Mouse (Mus musculus): ENCODE measurements around the gene Radil.
A peak's percentile ranks its signal among the peaks of the same experiment; 100 is the strongest.

The Radil gene

GRCm38 (mm10) chr5:142550706-142551652 is at the start of gene Radil:
Gene Radil, minus strand, starts transcription at chr5:142551098.
- peak; percentile 99 for DNase-seq (ENCODE audit: low spot score)

DNA sequence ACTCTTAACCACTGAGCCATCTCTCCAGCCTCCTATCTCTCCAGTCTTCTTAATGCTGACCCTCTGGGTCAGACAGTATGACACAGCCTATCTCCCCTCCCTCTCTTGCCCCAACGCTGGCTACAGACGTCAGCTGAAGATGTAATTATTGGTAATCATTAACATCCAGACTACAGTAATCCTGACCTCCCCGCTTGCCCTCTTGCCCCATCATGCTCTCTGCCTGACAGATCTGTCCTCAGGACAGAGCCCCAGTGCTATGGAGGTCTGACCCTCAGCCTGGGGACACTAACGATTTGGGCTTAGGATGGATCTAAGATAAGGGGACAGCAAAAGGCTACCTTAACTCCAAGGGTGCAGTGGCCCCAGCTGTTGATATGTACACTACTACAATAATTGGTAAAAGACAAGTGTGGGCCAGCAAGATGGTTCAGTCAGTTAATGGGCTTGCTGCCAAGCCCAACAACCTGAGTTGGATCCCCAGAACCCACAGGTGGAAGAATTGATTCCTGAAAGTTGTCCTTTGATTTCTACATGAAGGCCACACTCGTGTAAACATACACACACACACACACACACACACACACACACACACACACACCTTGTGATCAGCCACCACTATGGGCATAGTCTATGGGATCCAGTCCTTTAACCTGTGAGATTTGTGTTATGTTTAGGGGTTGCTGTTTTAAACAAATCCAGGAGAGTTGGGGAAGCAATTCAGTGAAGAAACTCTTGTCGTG is 46.9 kb upstream of the Radil start:
- no peak for DNase-seq (ENCODE audit: low spot score)

GRCm38 (mm10) chr5:142596723-142597122 is 45.8 kb upstream of the Radil start:
- DNase-seq (ENCODE audit: low spot score) = no peak

GRCm38 (mm10) chr5:142595698-142596097 is 44.8 kb upstream of the Radil start:
- peak; percentile 57 for DNase-seq (ENCODE audit: low spot score)

DNA sequence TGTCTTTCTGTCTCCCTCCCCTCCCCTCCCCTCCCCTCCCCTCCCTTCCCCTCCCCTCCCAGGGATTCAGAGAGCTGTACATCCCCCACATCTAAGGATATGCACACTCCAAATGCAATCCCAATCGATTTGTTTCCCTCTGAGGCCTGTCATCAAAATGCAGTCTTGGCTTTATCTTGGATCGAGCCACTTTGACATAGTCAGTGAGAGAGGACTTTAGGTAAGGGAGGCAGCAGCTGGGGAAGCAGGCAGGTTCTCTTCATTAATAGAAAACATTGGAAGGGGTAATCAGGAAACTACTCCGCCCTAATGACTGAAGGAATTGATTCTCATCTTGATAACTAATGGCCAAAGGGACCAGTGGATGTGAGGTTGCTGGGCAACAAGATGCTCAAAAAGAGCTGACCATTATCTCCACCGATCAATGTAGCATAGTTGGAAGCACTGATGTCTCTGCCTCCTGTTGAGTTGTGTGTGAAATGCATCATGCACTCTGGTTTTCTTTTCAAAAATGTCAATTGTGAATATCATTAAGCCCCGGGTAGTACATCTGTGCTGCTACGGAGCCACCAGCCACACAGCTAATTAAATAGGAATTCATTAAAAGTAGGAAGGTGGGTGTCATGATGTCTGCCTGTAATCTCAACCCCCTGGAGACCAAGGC is 40.2 kb upstream of the Radil start:
- DNase-seq (ENCODE audit: low spot score) = no peak

GRCm38 (mm10) chr5:142583616-142584126 is 32.8 kb upstream of the Radil start:
- DNase-seq (ENCODE audit: low spot score) = peak; percentile 63

GRCm38 (mm10) chr5:142581517-142581916 is 30.6 kb upstream of the Radil start:
- DNase-seq (ENCODE audit: low spot score) = peak; percentile 76

DNA sequence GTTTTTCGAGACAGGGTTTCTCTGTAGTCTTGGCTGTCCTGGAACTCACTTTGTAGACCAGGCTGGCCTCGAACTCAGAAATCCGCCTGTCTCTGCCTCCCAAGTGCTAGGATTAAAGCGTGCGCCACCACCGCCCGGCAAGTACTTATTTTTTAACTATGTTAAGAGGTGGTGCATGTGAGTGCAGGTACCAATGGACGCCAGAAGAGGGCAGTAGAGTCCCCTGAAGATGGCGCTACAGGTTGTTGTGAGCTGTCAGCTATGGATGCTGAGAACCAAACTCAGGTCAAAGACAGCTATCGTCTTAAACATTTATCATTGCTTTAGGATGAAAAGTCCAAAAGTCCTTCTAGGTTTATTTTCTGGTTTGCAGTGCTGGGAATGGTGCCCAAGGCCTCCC is 27.3 kb upstream of the Radil start:
- no peak for DNase-seq (ENCODE audit: low spot score)

GRCm38 (mm10) chr5:142576832-142577231 is 25.9 kb upstream of the Radil start:
- DNase-seq (ENCODE audit: low spot score) = no peak

DNA sequence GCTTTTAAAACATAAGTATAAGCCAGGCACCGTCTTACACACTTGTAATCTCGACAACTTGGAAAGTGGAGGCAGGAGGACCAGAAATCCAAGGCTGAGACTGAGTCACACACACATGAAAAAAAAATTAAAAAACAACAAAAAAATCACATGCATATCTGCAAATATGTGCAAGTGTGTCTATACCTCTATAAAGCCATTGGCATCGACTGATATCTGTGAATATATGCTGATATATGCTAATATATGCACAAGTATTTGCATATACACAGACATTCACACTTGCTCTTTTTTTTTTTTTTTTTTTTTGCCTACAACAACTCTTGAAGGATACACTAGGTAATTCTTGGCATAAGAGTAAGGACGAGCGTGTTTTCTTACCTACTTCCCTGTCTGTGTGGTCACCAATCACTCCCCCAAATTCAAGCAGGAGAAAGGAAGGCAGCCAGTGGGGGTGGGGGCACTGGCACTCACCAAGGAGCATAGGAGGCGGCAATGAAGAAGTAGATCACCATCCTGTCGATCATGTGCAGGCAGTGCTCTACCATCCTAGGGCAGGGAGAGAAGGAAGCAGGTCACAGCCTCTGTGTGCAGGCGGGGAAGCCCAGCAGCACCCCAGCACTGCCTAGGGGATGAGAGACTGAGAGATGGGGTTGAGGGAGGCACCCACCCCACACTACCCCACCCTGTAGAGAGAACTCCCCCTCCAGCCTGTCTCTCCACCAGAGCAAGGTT is 23.6 kb upstream of the Radil start:
- DNase-seq (ENCODE audit: low spot score) = no peak

DNA sequence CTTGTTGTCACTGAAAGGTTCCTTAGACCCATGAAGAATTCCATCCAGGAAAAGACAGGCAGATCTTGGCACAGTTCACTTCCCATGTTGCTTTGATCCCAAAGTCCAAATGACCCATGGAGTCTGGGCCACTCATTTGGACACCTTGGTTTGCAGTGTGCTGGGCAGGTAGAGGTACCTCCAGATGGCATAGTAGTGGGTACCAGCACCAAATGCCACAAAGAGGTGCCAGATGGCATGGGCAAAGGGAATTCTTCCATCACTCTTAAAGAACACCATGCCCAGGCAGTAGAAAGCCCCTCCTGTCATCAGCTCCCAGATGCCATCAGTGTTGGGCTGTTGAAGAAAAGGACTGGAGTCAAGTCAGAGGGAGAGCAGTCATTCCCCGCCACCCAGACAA is 13.7 kb upstream of the Radil start:
- DNase-seq (ENCODE audit: low spot score) = no peak

GRCm38 (mm10) chr5:142560261-142560660 is 9.4 kb upstream of the Radil start:
- no peak for DNase-seq (ENCODE audit: low spot score)

DNA sequence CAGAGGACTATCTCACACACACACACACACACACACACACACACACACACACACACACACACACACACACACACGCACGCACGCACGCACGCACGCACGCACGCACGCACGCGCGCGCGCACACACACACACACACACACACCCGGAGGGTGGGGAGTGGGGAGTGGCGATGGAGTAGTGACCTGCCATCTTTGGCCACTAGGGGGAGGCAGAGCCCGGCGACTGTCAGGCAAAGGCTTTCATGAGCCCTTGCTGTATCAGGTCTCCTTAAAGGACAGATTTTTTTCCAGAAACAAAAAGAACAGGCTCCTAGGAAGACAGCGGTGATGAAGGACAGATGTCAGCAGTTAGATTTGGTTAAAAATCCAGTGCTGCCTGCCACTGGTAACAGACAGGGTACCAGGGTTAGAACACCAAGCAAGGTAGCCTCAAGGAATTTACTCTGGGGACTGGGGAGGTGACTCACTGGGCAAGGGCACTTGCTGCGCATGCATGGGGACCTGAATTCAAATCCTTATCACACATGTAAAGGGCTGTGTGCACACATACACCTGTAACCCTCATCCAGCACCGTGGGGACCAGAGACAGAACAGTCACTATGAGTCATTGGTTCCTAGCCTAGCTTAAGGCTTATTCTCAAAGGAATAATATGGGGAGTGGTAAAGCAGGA is 6.6 kb upstream of the Radil start:
- DNase-seq (ENCODE audit: low spot score) = peak; percentile 89

DNA sequence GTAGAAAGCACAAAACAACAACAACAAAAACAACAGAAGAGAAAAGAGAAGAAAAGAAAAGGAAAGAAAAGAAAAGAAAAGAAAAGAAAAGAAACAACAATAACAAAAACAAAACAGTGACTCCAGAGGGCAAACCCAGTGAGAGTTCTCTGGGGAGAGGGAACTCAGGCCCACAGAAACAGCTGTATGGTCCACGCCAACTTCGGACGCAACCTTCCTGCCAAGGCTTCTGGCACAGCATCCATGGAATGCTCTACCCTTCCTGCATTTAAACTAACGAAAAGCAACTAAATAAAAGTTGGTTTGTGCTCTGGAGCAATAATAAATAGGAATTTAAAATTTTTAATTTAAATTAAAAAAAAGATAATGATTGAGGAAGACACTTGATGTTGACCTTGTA is 5.8 kb upstream of the Radil start:
- DNase-seq (ENCODE audit: low spot score) = no peak

DNA sequence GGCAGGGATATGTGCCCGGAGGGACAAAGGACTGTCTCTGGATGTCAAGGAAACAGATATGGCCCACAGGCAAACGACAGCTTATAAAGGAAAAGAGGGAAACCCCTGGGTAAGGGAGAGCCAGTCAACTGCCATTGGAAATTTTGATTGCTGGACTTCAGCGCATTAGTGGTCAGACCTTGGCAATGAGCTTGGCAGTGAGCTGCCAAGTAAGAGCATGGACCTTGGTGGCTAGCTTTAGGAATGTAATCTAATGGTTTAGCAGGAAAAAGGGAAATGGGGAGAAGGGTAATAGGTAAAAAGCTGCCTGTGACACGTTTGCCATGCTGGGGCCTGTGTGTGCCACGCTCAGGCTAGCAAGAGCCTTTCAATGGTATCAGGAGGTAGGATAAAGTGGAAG is 5.0 kb upstream of the Radil start:
- no peak for DNase-seq (ENCODE audit: low spot score)

DNA sequence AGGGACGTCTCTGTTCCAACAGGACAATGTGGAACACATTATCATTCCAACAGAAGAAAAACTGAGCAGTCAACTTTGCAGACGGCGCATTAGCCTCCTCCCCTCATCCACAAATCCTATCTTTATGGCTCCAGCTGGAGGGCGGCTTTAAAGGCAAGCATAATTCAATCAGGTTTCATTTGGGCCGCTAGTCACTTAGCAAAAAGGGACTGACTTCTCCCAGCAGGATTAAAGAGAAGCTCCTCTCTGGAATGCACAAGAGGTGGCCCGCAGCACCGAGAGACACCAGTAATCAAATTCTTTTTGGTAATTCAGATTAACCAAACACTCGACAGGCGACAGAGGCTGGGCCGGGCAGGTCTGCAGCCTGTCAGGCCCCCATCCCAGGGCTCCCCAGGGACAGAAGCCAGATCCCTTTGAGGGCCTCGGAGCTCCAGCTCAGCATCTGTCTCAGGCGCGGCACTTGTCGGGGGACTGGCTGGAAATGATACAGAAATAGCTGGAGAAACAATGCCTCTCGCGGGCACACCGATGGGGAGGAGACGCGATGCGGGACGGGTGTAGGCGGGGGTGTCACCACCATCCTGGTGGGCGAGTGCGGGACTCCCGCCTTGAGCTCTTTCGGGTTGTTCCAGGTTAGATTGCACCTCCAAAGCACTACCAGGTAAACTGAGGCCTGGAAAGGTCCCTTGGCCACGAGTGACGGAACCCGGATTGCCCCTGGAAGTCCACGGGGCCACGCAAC is 765 bp downstream of the Radil start:
- peak; percentile 36 for DNase-seq (ENCODE audit: low spot score)

DNA sequence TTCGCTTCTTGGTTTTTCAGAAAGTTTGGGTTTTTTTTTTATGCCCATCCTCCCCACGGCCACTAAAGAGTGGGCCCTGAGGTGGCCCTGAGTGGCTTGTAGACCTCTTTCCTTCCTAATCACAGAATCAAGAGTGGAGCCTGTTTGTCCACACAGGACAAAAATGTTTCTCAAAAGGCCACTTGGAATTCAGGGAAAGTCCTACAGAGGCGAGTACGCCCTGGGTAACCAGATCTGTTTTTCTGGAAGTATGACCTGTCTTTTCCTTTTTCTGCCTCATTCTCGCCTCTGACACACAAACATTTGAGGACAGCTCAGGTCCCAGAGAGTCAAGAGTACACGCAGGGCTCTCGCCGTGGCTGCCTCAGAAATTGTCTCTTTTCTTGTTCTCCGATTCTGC is 1.5 kb downstream of the Radil start:
- no peak for DNase-seq (ENCODE audit: low spot score)

DNA sequence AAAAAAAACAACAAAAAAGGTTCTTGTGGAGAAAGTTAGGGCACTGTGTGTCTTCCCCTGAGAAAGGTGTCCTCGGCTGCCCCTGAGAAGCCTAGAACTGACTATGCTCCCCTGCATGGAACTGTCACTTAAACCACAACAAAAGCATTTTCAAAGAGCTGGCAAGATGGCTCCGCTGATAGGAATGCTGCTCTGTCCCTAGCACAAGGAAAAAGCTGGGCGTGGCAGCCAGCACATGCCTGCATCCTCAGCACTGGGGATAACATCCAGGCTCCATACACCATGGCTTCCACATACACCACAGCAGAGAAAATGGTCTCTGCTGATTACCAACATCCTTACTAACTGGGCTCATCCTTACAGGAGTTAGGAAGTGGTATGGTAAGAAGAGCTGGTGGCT is 3.8 kb downstream of the Radil start:
- no peak for DNase-seq (ENCODE audit: low spot score)

DNA sequence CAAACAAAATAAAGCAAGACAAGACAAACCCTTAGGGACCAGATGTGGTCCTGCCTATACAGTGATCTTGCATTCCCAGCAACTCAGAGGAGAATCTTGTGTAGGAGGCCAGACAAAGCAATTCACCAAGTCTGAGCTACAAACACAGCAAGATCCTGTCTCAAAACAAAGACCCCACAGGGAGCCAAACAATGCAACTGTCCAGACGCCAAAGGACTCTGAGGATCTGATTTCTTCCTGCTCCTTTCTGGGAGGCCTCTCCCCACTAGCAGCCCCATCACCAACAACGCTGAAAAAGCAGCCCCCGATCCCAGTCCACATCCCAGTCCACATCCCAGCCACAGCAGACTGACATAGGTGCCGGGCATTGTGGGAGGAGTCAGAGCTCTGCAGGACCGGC is 4.6 kb downstream of the Radil start:
- no peak for DNase-seq (ENCODE audit: low spot score)

GRCm38 (mm10) chr5:142545014-142545795 is 5.7 kb downstream of the Radil start:
- DNase-seq (ENCODE audit: low spot score) = no peak

Measured in layer of hippocampus, adult 11-12 months (tissue).